Mouse (Mus musculus) forebrain, embryonic 11.5 days (tissue): ENCODE data around the gene Nfkbie. TPM values are rescaled to one million over a fixed set of nuclear protein-coding genes. Genes with fewer than 3 reads are reported as not detected.

Source experiments
- ATAC-seq: fragments of 200-750 bp; cut with Nextera tagmentation; replicated peaks from 2 replicates; pipeline ENCODE4 v1.8.0; 2017; ENCODE audit warnings: moderate TSS enrichment; ENCODE audit not compliant: low FRiP score
- DNase-seq: peaks from one replicate; pipeline ENCODE4 v3.0.0-alpha.2; 2017; ENCODE audit warnings: low spot score
- H3K27ac ChIP-seq: fragments of 300-500 bp; sonication (generic); 2 replicates; pipeline ENCODE4 v1.5.1; 2014; ENCODE audit warnings: low read depth, low read length
- H3K27me3 ChIP-seq: fragments of 300-500 bp; sonication (generic); 2 replicates; pipeline ENCODE4 v1.6.1; 2014; ENCODE audit warnings: mild to moderate bottlenecking, low read length, mixed read lengths; ENCODE audit not compliant: control insufficient read depth, insufficient read depth
- H3K36me3 ChIP-seq: fragments of 300-500 bp; sonication (generic); 2 replicates; pipeline ENCODE4 v1.6.1; 2014; ENCODE audit warnings: mild to moderate bottlenecking, low read length, moderate library complexity, mixed read lengths; ENCODE audit not compliant: control insufficient read depth, insufficient read depth
- H3K4me1 ChIP-seq: fragments of 300-500 bp; sonication (generic); replicated peaks from 2 replicates; pipeline ENCODE4 v1.6.1; 2014; ENCODE audit warnings: low read length, mixed read lengths; ENCODE audit not compliant: control insufficient read depth, insufficient read depth
- H3K4me2 ChIP-seq: fragments of 300-500 bp; sonication (generic); 2 replicates; pipeline ENCODE4 v1.6.1; 2014; ENCODE audit warnings: low read depth, mild to moderate bottlenecking, low read length, moderate library complexity, mixed read lengths; ENCODE audit not compliant: severe bottlenecking
- H3K4me3 ChIP-seq: fragments of 300-500 bp; sonication (generic); 2 replicates; pipeline ENCODE4 v1.5.1; 2014; ENCODE audit warnings: low read depth, low read length
- H3K9ac ChIP-seq: fragments of 300-500 bp; sonication (generic); 2 replicates; pipeline ENCODE4 v1.6.1; 2014; ENCODE audit warnings: low read length
- H3K9me3 ChIP-seq: fragments of 300-500 bp; sonication (generic); 2 replicates; pipeline ENCODE4 v1.6.1; 2016; ENCODE audit warnings: low read length, mixed read lengths; ENCODE audit not compliant: control insufficient read depth
- WGBS: fragments of 180-500 bp; shearing (Covaris S2); extraction: QIAGEN DNeasy Blood & Tissue Kit; methylation state at CpG from one replicate; pipeline ENCODE4 v1.1.7; 2014; 5-methylcytosine and 5-hydroxymethylcytosine counted together
- polyA plus RNA-seq: library from polyadenylated mRNA; unstranded; fragments of >200 nt; fragmentation: Nextera tagmentation; extraction: Ambion mirVana; gene quantifications from 2 replicates; pipeline ENCODE4 v1.2.1, GENCODE M21; 2014

Gene Nfkbie
- polyA plus RNA-seq, 1 experiment from 2014 or later = 6.0 TPM

GRCm38 (mm10) chr17:45532896-45533295 is 22.6 kb upstream of the Nfkbie start:
- Histone ChIP-seq H3K27me3 (peaks cover 6% of the 10 kb centered on the region), H3K9me3 (no peaks in the 10 kb centered on the region), H3K27ac (no peak overlapping the region), H3K9ac (no peak overlapping the region), H3K36me3 (no peaks in the 10 kb centered on the region), H3K4me3 (no peak overlapping the region), H3K4me1 (no peaks in the 10 kb centered on the region), H3K4me2 (no peak overlapping the region)
- ATAC-seq (no peak), DNase-seq (no peak)
- 58% methylated on average over 15 of the region's 15 CpGs for WGBS

DNA sequence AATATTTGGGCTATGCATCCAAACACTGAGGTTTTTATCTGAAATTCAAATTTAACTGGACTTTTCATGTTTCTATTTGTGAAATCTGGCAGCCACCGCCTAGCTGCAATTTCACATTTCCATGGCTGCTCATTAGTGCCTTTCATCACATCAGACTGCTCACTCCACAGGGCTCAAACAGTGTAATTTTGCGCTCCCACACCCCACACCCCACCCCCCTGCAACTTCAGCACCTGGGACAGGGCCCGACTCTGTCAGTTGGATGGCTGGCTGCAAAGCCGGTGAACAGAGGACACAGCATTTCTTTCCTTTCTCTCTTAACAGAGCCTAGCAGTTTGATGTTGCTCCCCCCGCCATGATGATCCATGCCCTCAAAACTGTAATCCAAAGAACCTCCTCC is 19.2 kb upstream of the Nfkbie start:
- ATAC-seq (no peak), DNase-seq (peak; percentile 71)
- no peaks in the 10 kb centered on the region for H3K9me3 ChIP-seq
- H3K4me3 ChIP-seq = no peak overlapping the region
- H3K9ac ChIP-seq = no peak overlapping the region
- WGBS = 14% methylated on average over 5 of the region's 5 CpGs
- no peaks in the 10 kb centered on the region for H3K36me3 ChIP-seq
- H3K27me3 ChIP-seq = peaks cover 4% of the 10 kb centered on the region
- H3K4me1 ChIP-seq = no peaks in the 10 kb centered on the region
- no peak overlapping the region for H3K27ac ChIP-seq
- H3K4me2 ChIP-seq = no peak overlapping the region

DNA sequence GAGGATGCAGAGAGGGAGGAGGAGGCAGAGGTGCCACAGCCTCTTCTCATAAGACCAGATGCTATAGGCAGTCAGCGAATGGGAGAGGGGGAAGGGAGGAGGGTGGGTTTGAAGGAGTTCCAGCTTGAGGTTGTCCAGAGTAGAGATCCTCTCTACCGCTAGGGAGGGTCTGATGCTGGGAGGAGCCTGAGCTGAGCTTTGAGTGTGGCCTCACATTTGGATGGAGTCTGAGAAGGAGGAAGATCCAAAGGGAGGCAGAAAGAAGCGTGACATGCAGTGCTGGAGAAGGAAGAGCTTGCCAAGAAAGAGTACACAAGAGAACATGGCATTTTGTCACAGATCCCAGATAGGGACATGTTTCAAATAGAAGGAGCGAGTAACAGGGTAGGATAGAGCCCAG is 17.1 kb upstream of the Nfkbie start:
- Histone ChIP-seq H3K4me1 (0 out of 2 replicates have a peak, but pooled peaks cover under 1% of the 10 kb centered on the region), H3K36me3 (no peaks in the 10 kb centered on the region), H3K4me2 (no peak overlapping the region), H3K27me3 (peaks cover 8% of the 10 kb centered on the region), H3K9ac (no peak overlapping the region), H3K4me3 (no peak overlapping the region), H3K27ac (no peak overlapping the region), H3K9me3 (no peaks in the 10 kb centered on the region)
- no peak for ATAC-seq
- DNase-seq = no peak
- WGBS = 69% methylated on average over 4 of the region's 4 CpGs

DNA sequence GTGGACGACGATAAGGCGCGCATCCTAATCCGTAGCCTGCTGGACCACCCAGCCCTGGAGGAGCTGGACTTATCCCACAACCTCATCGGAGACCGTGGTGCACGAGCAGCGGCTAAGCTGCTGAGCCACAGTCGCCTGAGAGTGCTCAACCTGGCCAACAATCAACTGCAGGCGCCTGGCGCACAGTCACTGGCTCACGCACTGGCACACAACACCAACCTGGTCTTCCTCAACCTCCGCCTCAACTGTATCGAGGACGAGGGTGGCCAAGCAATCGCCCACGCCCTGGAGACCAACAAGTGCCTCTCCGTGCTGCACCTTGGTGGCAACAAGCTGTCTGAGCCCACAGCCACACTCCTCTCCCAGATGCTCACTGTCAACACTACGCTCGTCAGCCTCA is 15.8 kb upstream of the Nfkbie start:
- Histone ChIP-seq H3K4me1 (peaks cover 10% of the 10 kb centered on the region), H3K27ac (no peak overlapping the region), H3K9ac (no peak overlapping the region), H3K9me3 (no peaks in the 10 kb centered on the region), H3K27me3 (peaks cover 18% of the 10 kb centered on the region), H3K4me2 (no peak overlapping the region), H3K4me3 (no peak overlapping the region), H3K36me3 (no peaks in the 10 kb centered on the region)
- WGBS = 77% methylated on average over 21 of the region's 21 CpGs
- no peak for ATAC-seq
- DNase-seq = no peak

DNA sequence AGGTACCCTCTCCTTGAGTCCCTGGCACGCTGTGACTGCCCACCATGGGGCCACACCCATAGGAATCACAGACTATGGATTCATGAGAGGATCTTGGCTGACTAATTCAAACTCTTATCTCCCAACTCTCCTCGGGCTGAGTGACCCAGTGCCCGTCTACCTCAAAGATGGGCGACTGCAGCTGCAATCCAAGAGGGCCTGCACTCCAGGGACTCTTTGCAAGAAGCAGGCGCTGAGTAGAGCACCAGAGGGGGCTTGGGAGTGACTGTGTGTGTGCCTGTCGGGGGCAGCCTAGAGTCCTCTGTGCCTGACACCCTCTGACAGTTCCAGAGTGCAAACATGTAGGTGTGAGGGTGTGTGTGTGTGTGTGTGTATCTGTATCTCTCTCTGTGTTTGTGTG is 13.4 kb upstream of the Nfkbie start:
- H3K27ac ChIP-seq = no peak overlapping the region
- H3K4me1 ChIP-seq = peaks cover 21% of the 10 kb centered on the region
- no peak overlapping the region for H3K9ac ChIP-seq
- WGBS = 41% methylated on average over 6 of the region's 6 CpGs
- H3K36me3 ChIP-seq = no peaks in the 10 kb centered on the region
- no peaks in the 10 kb centered on the region for H3K9me3 ChIP-seq
- no peak overlapping the region for H3K4me2 ChIP-seq
- H3K27me3 ChIP-seq = peaks cover 40% of the 10 kb centered on the region
- DNase-seq (no peak), ATAC-seq (no peak)
- H3K4me3 ChIP-seq = no peak overlapping the region

DNA sequence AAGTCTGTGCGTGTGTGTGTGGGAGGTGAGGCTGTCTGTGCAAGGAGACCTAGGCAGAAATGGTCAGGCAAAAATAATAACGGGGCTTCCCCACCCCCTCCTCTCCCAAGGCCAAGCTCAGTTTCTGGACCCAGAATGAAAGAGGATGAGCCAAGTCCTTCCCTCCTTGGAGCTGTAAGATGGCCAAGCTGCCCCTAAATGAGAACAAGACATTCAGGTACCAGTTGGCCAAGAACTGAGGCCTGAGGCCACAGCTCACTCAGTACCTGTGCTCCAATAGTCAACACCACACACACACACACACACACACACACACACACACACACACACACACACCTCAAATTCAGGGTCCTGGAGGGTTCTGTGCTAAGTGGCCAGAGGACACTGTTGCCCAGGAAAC is 12.8 kb upstream of the Nfkbie start:
- 81% methylated on average over 2 of the region's 2 CpGs for WGBS
- Histone ChIP-seq H3K4me1 (peaks cover 21% of the 10 kb centered on the region), H3K9me3 (no peaks in the 10 kb centered on the region), H3K27me3 (peaks cover 46% of the 10 kb centered on the region), H3K27ac (no peak overlapping the region), H3K9ac (no peak overlapping the region), H3K36me3 (no peaks in the 10 kb centered on the region), H3K4me3 (no peak overlapping the region), H3K4me2 (no peak overlapping the region)
- ATAC-seq = no peak
- no peak for DNase-seq

DNA sequence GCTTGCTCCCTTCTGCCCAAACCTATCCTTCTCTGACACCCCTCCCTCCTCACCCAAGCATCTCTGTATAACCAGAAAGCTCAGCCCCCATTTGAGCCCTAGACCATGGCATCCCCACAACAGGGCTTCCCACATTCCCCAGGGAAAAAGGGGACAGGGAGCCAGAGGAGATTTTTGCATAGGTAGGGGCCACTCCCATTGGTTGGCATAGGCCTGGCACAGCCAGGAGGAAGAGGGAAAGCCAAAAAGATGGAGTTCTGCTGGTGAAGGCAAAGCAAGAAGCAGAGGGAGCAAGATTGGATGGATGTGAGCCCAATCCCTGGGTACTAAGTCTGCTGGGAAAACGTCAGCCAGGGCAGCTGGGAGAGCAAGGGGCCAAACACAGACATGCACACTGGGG is 12.4 kb upstream of the Nfkbie start:
- no peaks in the 10 kb centered on the region for H3K36me3 ChIP-seq

DNA sequence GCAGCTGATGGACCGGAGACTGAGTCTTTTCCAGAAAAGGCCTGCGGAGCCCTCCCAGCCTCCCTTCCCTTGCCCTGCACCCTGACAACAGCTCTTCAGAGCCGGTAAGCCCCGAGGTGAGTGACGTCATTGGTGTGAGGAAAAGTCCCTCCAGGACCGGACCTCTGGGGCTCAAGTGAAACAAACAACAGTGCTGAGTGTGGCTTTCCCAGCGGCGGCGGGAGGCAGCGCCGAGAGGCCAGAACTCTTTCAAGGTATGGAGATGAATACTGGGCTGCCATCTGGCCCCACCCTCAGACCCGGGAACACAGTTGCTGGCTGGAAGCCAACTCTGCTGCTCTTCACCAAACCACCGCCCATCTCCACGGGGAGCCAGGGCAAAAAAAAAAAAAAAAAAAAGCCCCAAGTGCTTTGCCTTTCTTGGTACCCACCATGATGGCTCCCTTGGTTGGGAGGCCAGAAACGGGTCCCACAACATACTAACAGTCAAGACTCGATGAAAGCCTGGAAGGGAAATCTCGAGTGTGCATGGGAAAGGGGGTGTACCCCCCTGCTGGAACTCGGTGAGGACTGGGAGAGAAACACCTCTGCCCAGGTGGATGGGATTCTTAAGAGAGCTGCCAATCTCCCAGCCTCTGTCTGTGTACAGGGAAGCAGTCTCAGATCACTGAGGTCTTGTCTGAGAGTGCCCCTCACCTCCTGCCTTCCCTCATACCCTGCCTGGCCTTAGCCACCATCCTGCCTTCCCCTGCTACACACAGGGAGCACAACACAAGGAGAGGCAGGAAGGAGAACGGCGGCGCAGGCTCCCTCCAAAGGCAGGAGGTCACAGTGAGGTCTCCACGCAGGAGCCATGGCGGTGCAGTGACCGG is 11.3 kb upstream of the Nfkbie start:
- no peaks in the 10 kb centered on the region for H3K9me3 ChIP-seq
- H3K4me3 ChIP-seq = peak overlapping the region; percentile 13; the same call in 1 of the 2 replicates
- H3K4me2 ChIP-seq = peak overlapping the region; percentile 42; the same call in 1 of the 2 replicates
- H3K27ac ChIP-seq = no peak overlapping the region
- ATAC-seq (peak; percentile 19; the same call in 1 of the 2 replicates), DNase-seq (peak; percentile 75)
- H3K4me1 ChIP-seq = peaks cover 21% of the 10 kb centered on the region
- peaks cover 47% of the 10 kb centered on the region for H3K27me3 ChIP-seq
- H3K9ac ChIP-seq = peak overlapping the region; percentile 39
- no peaks in the 10 kb centered on the region for H3K36me3 ChIP-seq
- WGBS = 5% methylated on average over 24 of the region's 24 CpGs

More for the DNA sequence above, 12.4 kb upstream of the Nfkbie start:
- Histone ChIP-seq H3K27ac (no peak overlapping the region), H3K27me3 (peaks cover 47% of the 10 kb centered on the region), H3K9me3 (no peaks in the 10 kb centered on the region), H3K9ac (no peak overlapping the region), H3K4me1 (peaks cover 21% of the 10 kb centered on the region), H3K4me2 (no peak overlapping the region), H3K4me3 (no peak overlapping the region)
- DNase-seq (no peak), ATAC-seq (no peak)
- 30% methylated on average over 1 of the region's 1 CpGs for WGBS

GRCm38 (mm10) chr17:45544873-45545277 is 10.6 kb upstream of the Nfkbie start:
- Histone ChIP-seq H3K27me3 (peaks cover 45% of the 10 kb centered on the region), H3K36me3 (no peaks in the 10 kb centered on the region), H3K27ac (no peak overlapping the region), H3K4me1 (peaks cover 21% of the 10 kb centered on the region), H3K9ac (peak overlapping the region; percentile 23), H3K4me2 (peak overlapping the region; percentile 42), H3K9me3 (no peaks in the 10 kb centered on the region), H3K4me3 (peak overlapping the region; percentile 13; the same call in 1 of the 2 replicates)
- ATAC-seq = no peak
- 2% methylated on average over 46 of the region's 46 CpGs for WGBS
- DNase-seq = no peak
